Mouse (Mus musculus) thymus, adult 2 months (tissue): ENCODE data around the gene Gm10324. TPM values are rescaled to one million over a fixed set of nuclear protein-coding genes. Genes with fewer than 3 reads are reported as not detected.
"Not testable (repeated sequence)": the region's sequence is repeated elsewhere in the genome, so short reads cannot be mapped to it uniquely, and the experiment has no call there.

Experiments
- DNase-seq: peaks from one replicate; pipeline ENCODE4 v3.0.0; 2021
- H3K27ac ChIP-seq: fragments of 200-500 bp; 2 replicates; pipeline ENCODE4 v1.5.1; 2012; ENCODE audit warnings: low read length, control low read depth; ENCODE audit not compliant: control insufficient read depth, insufficient read depth
- H3K27me3 ChIP-seq: fragments of 200-500 bp; 2 replicates; pipeline ENCODE4 v1.6.1; 2012; ENCODE audit warnings: mild to moderate bottlenecking, low read length, moderate library complexity, mixed read lengths; ENCODE audit not compliant: control insufficient read depth, insufficient read depth
- H3K36me3 ChIP-seq: fragments of 200-500 bp; 2 replicates; pipeline ENCODE4 v1.6.1; 2012; ENCODE audit warnings: mild to moderate bottlenecking, low read length, moderate library complexity; ENCODE audit not compliant: control insufficient read depth, insufficient read depth
- H3K4me1 ChIP-seq: fragments of 200-500 bp; replicated peaks from 2 replicates; pipeline ENCODE4 v1.6.1; 2012; ENCODE audit warnings: low read length; ENCODE audit not compliant: control insufficient read depth, insufficient read depth
- H3K4me3 ChIP-seq: fragments of 200-500 bp; 2 replicates; pipeline ENCODE4 v1.5.1; 2012; ENCODE audit warnings: mild to moderate bottlenecking, low read length, control low read depth, moderate library complexity; ENCODE audit not compliant: control insufficient read depth, insufficient read depth
- WGBS: fragments of 180-500 bp; shearing (Covaris S2); methylation state at CpG from one replicate; pipeline ENCODE4 v1.1.7; 2018; 5-methylcytosine and 5-hydroxymethylcytosine counted together
- polyA plus RNA-seq: library from polyadenylated mRNA; depleted of rRNA; stranded (reverse); fragments of >200 nt; gene quantifications from 2 replicates; pipeline ENCODE4 v1.2.3, GENCODE M21; 2012; rRNA removed

Gene Gm10324
- not detected in 2 replicates for polyA plus RNA-seq

DNA sequence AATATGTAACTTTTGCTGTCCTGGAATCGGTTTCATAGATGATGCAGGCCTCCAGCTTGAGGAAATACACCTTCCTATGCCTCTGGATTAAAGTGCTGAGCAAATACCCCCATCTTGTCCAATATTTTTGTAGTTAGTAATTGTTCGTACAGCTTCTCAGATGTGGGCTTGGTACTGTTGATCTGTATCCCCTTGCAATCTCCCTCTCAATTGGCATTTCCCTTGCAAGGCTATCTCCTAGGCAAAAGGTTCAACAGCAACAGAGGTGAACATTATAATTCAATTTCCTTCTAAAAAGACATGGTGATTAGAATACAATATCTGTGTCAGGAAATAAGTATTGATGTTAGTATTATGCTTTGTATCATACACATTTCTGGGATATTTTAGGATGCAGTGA, at the start of gene Gm10324:
Gene Gm10324 (plus strand): TSS at position 301 of the 400 bp plus-strand sequence.
- not testable (repeated sequence) for H3K4me3 ChIP-seq, H3K27ac ChIP-seq, H3K27me3 ChIP-seq, H3K36me3 ChIP-seq, H3K4me1 ChIP-seq, DNase-seq
- WGBS = no CpG with 5 or more reads among the region's 2 CpGs

Other genes with a start within 250 kb of the Gm10324 start
- not detected in 2 replicates for gene Gm10772, start 108.0 kb downstream of the Gm10324 start, polyA plus RNA-seq